Mouse (Mus musculus) lung, postnatal 0 days (tissue): ENCODE results near the gene Hpgds.

ENCODE experiments used
- CTCF ChIP-seq: IDR thresholded peaks from 2 replicates; pipeline ENCODE4 v1.5.1; 2016; ENCODE audit warnings: antibody characterized with exemption, mild to moderate bottlenecking
- EP300 ChIP-seq: IDR thresholded peaks from 2 replicates; pipeline ENCODE4 v1.6.1; 2016; ENCODE audit warnings: antibody characterized with exemption, mild to moderate bottlenecking, control low read depth

DNA sequence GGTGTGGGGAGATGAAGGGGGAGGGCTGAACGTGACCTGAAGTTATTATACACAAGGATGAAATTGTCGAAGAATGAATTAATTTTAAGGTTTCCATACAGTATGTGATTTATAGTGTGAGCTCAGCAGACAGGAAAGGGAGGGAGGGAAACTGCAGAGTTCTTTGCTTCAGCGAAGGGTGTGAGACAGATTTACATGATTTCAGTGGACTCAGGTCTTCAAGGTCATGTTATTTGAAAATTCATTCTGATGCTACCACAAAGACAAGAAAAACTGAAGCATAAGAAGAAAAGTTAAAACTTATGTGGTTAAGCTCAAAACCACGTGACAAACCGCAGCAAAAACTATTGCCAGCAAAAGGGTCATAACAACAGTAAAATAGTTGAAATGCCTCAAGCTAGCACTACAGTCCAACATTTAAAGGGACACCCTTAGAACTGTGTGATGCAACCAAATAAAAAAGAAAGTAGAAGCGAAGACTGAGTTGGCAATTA, 3.9 kb downstream of the Hpgds start:
- TF ChIP-seq CTCF: no peak
- TF ChIP-seq EP300: no peak
